Mouse (Mus musculus) liver, embryonic 15.5 days (tissue): ENCODE measurements around the gene Anln. TPM values are rescaled to one million over a fixed set of nuclear protein-coding genes. Genes with fewer than 3 reads are reported as not detected.

Source experiments
- ATAC-seq: fragments of 200-750 bp; cut with Nextera tagmentation; 2 replicates; pipeline ENCODE4 v1.8.0; 2017; ENCODE audit warnings: moderate number of reproducible peaks, mild to moderate bottlenecking, moderate library complexity; ENCODE audit not compliant: insufficient read depth
- H3K27ac ChIP-seq: fragments of 300-500 bp; sonication (generic); replicated peaks from 2 replicates; pipeline ENCODE4 v1.5.1; 2015; ENCODE audit warnings: mild to moderate bottlenecking, inconsistent platforms
- H3K27me3 ChIP-seq: fragments of 300-500 bp; sonication (generic); 2 replicates; pipeline ENCODE4 v1.6.1; 2015; ENCODE audit warnings: mild to moderate bottlenecking, inconsistent platforms
- H3K36me3 ChIP-seq: fragments of 300-500 bp; sonication (generic); replicated peaks from 2 replicates; pipeline ENCODE4 v1.6.1; 2015; ENCODE audit warnings: moderate library complexity, mild to moderate bottlenecking, inconsistent platforms
- H3K4me1 ChIP-seq: fragments of 300-500 bp; sonication (generic); replicated peaks from 2 replicates; pipeline ENCODE4 v1.6.1; 2015; ENCODE audit warnings: inconsistent platforms
- H3K4me2 ChIP-seq: fragments of 300-500 bp; sonication (generic); 2 replicates; pipeline ENCODE4 v1.6.1; 2015; ENCODE audit warnings: moderate library complexity, mild to moderate bottlenecking, inconsistent platforms
- H3K4me3 ChIP-seq: fragments of 300-500 bp; sonication (generic); replicated peaks from 2 replicates; pipeline ENCODE4 v1.5.1; 2015; ENCODE audit warnings: mild to moderate bottlenecking, inconsistent platforms
- H3K9ac ChIP-seq: fragments of 300-500 bp; sonication (generic); 2 replicates; pipeline ENCODE4 v1.6.1; 2015; ENCODE audit warnings: moderate library complexity, mild to moderate bottlenecking, inconsistent platforms
- H3K9me3 ChIP-seq: fragments of 300-500 bp; sonication (generic); replicated peaks from 2 replicates; pipeline ENCODE4 v1.6.1; 2016; ENCODE audit warnings: inconsistent platforms
- WGBS: fragments of 180-500 bp; shearing (Covaris S2); methylation state at CpG from one replicate; pipeline ENCODE4 v1.1.7; 2015; ENCODE audit warnings: mixed read lengths; ENCODE audit not compliant: insufficient replicate concordance; 5-methylcytosine and 5-hydroxymethylcytosine counted together
- polyA plus RNA-seq: library from polyadenylated mRNA; unstranded; fragments of >200 nt; fragmentation: Nextera tagmentation; extraction: Ambion mirVana; gene quantifications from 2 replicates; pipeline ENCODE4 v1.2.1, GENCODE M21; 2015

The Anln gene
- polyA plus RNA-seq, 1 experiment from 2014 or later: 25.8 TPM

DNA sequence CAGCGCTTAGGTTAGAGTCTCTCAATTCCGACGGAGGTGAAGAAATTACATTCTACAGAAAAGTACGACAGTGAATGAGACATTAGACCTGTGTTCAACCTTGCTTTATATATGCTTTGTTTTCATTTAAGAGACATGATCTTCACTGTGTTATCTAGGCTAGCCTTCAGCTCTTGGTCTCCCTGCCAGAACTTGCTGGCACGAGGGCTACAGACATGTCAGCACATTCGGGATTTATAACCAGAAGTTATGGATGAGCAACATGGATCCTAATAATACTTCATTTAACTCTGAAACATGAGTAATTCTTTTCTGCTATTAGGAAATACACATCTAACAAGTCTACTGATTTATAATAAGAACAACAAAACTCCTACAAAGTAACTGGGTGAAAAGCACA, 28.1 kb downstream of the Anln start:
- Histone ChIP-seq H3K4me1 (no peaks in the 10 kb centered on the region), H3K4me2 (no peak overlapping the region), H3K9me3 (no peaks in the 10 kb centered on the region), H3K36me3 (peaks cover 96% of the 10 kb centered on the region), H3K4me3 (no peak overlapping the region), H3K9ac (no peak overlapping the region), H3K27ac (no peak overlapping the region), H3K27me3 (no peaks in the 10 kb centered on the region)
- WGBS: 93% methylated on average over 6 of the region's 6 CpGs
- ATAC-seq: no peak

DNA sequence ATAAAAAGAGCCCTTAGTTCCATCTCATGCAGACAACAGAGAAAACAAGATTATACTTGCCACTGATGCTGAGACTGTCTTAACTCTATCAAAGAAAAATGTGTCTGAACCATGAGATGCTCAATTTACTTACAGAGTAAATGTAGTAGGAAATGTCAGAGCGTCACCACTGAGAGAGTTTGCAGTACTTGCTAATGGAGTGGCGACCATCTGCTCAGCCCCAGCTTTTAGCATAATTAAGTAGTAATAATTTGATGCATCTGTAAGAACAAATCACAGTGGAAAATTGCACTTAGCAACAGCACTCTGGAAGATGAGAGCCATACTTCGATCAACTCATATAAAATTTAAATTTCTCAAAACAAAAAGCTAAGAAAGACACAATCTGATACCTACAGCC, 33.1 kb downstream of the Anln start:
- H3K36me3 ChIP-seq: peaks cover 88% of the 10 kb centered on the region
- no peak overlapping the region for H3K4me2 ChIP-seq
- WGBS: 92% methylated on average over 3 of the region's 3 CpGs
- H3K9ac ChIP-seq: no peak overlapping the region
- H3K9me3 ChIP-seq: no peaks in the 10 kb centered on the region
- no peaks in the 10 kb centered on the region for H3K27me3 ChIP-seq
- H3K4me1 ChIP-seq: no peaks in the 10 kb centered on the region
- no peak overlapping the region for H3K27ac ChIP-seq
- ATAC-seq: no peak
- H3K4me3 ChIP-seq: no peak overlapping the region

DNA sequence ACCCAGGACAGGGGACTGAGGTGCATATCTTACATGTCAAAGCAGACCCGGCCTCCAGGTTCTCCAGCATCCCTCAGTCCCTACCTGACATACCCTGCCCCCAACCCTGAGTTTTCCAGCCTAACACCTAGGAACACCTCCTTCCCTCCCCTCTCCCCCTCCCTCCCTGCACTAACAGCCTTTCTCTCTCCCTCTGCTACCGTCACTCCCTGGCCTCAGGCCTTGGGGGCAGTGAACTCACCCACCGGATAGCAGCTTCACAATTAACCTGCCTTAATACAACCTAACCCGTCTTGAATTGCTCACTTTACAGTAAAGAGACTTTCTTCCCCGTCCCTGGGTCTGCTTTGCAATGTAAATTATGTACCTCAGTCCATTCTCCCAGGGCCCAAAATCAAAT, 35.1 kb downstream of the Anln start:
- Histone ChIP-seq H3K27me3 (no peaks in the 10 kb centered on the region), H3K9me3 (no peaks in the 10 kb centered on the region), H3K4me3 (no peak overlapping the region), H3K4me2 (no peak overlapping the region), H3K9ac (no peak overlapping the region), H3K27ac (no peak overlapping the region), H3K4me1 (no peaks in the 10 kb centered on the region), H3K36me3 (peaks cover 81% of the 10 kb centered on the region)
- no peak for ATAC-seq
- 85% methylated on average over 5 of the region's 5 CpGs for WGBS

GRCm38 (mm10) chr9:22353465-22353864, 35.5 kb downstream of the Anln start:
- H3K9ac ChIP-seq: no peak overlapping the region
- no peak overlapping the region for H3K4me2 ChIP-seq
- no peaks in the 10 kb centered on the region for H3K27me3 ChIP-seq
- WGBS: 87% methylated on average over 5 of the region's 5 CpGs
- H3K4me1 ChIP-seq: no peaks in the 10 kb centered on the region
- ATAC-seq: no peak
- H3K36me3 ChIP-seq: peaks cover 79% of the 10 kb centered on the region
- H3K9me3 ChIP-seq: no peaks in the 10 kb centered on the region
- H3K27ac ChIP-seq: no peak overlapping the region
- H3K4me3 ChIP-seq: no peak overlapping the region

- H3K36me3 ChIP-seq: peaks cover 89% of the 10 kb centered on the region
- 70% methylated on average over 1 of the region's 1 CpGs for WGBS
These were observed 48.7 kb downstream of the Anln start for GRCm38 (mm10) chr9:22340331-22340730.

GRCm38 (mm10) chr9:22337217-22337616, 51.8 kb downstream of the Anln start:
- Histone ChIP-seq H3K4me2 (no peak overlapping the region), H3K9me3 (no peaks in the 10 kb centered on the region), H3K4me1 (no peaks in the 10 kb centered on the region), H3K36me3 (peaks cover 90% of the 10 kb centered on the region), H3K27ac (no peak overlapping the region), H3K27me3 (no peaks in the 10 kb centered on the region), H3K4me3 (no peak overlapping the region), H3K9ac (no peak overlapping the region)
- no peak for ATAC-seq
- WGBS: 95% methylated on average over 2 of the region's 2 CpGs

More at GRCm38 (mm10) chr9:22340331-22340730, 48.7 kb downstream of the Anln start:
- Histone ChIP-seq H3K27ac (no peak overlapping the region), H3K4me1 (no peaks in the 10 kb centered on the region), H3K4me2 (no peak overlapping the region), H3K27me3 (no peaks in the 10 kb centered on the region), H3K4me3 (no peak overlapping the region), H3K9ac (no peak overlapping the region), H3K9me3 (no peaks in the 10 kb centered on the region)
- ATAC-seq: no peak

- Histone ChIP-seq H3K9me3 (no peaks in the 10 kb centered on the region), H3K27me3 (no peaks in the 10 kb centered on the region), H3K4me3 (peak overlapping the region; percentile 57), H3K9ac (peak overlapping the region; percentile 58), H3K4me2 (peak overlapping the region; percentile 81), H3K4me1 (peaks cover 38% of the 10 kb centered on the region), H3K36me3 (peaks cover 30% of the 10 kb centered on the region), H3K27ac (peak overlapping the region; percentile 61)
- WGBS: 2% methylated on average over 32 of the region's 32 CpGs
- peak; percentile 91 for ATAC-seq
These were observed 61.3 kb downstream of the Anln start for GRCm38 (mm10) chr9:22327475-22328387.

GRCm38 (mm10) chr9:22327099-22327474, 61.9 kb downstream of the Anln start:
- H3K36me3 ChIP-seq: peaks cover 24% of the 10 kb centered on the region
- H3K4me2 ChIP-seq: peak overlapping the region; percentile 81
- peak overlapping the region; percentile 57 for H3K4me3 ChIP-seq
- no peaks in the 10 kb centered on the region for H3K9me3 ChIP-seq
- H3K9ac ChIP-seq: peak overlapping the region; percentile 58
- H3K27ac ChIP-seq: peak overlapping the region; percentile 61
- H3K4me1 ChIP-seq: peaks cover 45% of the 10 kb centered on the region
- H3K27me3 ChIP-seq: no peaks in the 10 kb centered on the region
- WGBS: 34% methylated on average over 9 of the region's 9 CpGs
- no peak for ATAC-seq

GRCm38 (mm10) chr9:22324579-22324978, 64.4 kb downstream of the Anln start:
- no peak overlapping the region for H3K27ac ChIP-seq
- H3K36me3 ChIP-seq: peaks cover 4% of the 10 kb centered on the region; the same call in 1 of the 2 replicates
- H3K9ac ChIP-seq: no peak overlapping the region
- peaks cover 46% of the 10 kb centered on the region for H3K4me1 ChIP-seq
- ATAC-seq: no peak
- no peak overlapping the region for H3K4me2 ChIP-seq
- 92% methylated on average over 1 of the region's 1 CpGs for WGBS
- no peaks in the 10 kb centered on the region for H3K9me3 ChIP-seq
- no peaks in the 10 kb centered on the region for H3K27me3 ChIP-seq
- H3K4me3 ChIP-seq: no peak overlapping the region

GRCm38 (mm10) chr9:22322381-22323211, 66.4 kb downstream of the Anln start:
- Histone ChIP-seq H3K9me3 (no peaks in the 10 kb centered on the region), H3K27me3 (no peaks in the 10 kb centered on the region), H3K27ac (peak overlapping the region; percentile 67), H3K9ac (no peak overlapping the region), H3K36me3 (no peaks in the 10 kb centered on the region), H3K4me3 (no peak overlapping the region), H3K4me2 (peak overlapping the region; percentile 48), H3K4me1 (peaks cover 36% of the 10 kb centered on the region)
- ATAC-seq: peak; percentile 88
- WGBS: 38% methylated on average over 8 of the region's 8 CpGs

DNA sequence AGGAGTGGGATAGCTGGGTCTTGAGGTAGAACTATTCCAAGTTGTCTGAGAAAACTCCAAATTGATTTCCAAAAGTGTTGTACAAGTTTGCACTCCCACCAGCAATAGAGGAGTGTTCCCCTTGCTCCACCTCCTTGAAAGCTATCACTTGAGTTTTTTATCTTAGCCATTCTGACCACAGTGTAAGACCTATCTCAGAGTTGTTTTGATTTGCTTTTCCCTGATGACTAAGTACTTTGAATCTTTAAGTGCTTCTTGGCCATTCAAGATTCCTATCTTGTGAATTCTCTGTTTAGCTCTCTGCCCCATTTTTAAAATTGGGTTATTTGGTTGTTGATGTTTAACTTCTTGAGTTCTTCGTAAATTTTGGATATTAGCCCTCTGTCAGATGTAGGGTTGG, 69.9 kb downstream of the Anln start:
- Histone ChIP-seq H3K4me3 (no peak overlapping the region), H3K4me1 (peaks cover 24% of the 10 kb centered on the region), H3K4me2 (no peak overlapping the region), H3K27me3 (no peaks in the 10 kb centered on the region), H3K36me3 (no peaks in the 10 kb centered on the region), H3K9ac (no peak overlapping the region), H3K9me3 (no peaks in the 10 kb centered on the region), H3K27ac (no peak overlapping the region)
- ATAC-seq: no peak
- 74% methylated on average over 1 of the region's 1 CpGs for WGBS
